Mouse (Mus musculus) cerebellum, postnatal 36 days (tissue): ENCODE results near the gene Cblb.

Source experiments
- DNase-seq, 2 experiments: peaks; one replicate each; pipeline ENCODE4 v3.0.0; 2021 to 2022; ENCODE audit warnings: mixed read lengths in 2 of 2

Cblb gene

GRCm38 (mm10) chr16:52135689-52136390, 104.8 kb downstream of the Cblb start:
- DNase-seq = no peak

DNA sequence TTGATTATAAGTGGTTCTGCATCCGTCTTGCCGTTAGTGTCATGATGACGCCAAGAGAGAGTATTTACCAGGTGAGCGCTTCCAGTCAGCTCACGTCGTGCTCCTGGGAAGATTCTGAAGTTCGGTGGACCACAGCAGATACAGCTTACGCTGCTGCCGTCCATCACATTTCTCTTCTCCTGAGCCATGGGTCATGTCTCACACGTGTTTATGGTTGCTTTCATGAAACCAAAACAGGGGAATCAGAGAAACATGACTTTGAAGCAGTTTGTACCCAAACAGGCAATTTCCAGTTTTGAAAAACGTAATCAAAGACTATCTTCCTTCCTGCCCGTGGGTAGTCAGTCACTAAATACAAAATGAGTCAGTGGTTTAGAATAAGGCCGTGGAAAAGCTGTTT, 112.1 kb downstream of the Cblb start:
- no peak for DNase-seq

DNA sequence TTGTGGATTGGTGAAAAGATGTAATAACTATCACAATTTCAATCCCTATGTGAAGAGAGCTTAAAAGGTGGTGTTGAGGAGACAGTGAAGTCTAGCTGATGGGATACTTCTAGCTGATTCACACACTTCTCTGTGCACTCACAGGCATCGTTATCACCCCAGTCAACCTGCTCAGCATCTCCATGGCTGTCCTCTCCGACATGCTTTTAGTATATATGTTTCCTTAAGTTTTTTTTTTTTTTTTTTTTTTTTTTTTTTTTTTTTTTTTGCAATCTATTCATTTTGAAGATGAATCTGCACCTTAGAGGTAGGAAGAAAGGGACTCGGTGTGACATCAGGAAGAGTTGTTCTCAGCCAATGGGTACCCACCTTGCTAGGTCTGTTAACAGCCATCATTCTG, 112.8 kb downstream of the Cblb start:
- no peak for DNase-seq

- DNase-seq = no peak
These were observed 113.8 kb downstream of the Cblb start for GRCm38 (mm10) chr16:52144792-52145191.

GRCm38 (mm10) chr16:52145552-52145951, 114.5 kb downstream of the Cblb start:
- no peak for DNase-seq

GRCm38 (mm10) chr16:52146976-52147696, 116.1 kb downstream of the Cblb start:
- no peak for DNase-seq

DNA sequence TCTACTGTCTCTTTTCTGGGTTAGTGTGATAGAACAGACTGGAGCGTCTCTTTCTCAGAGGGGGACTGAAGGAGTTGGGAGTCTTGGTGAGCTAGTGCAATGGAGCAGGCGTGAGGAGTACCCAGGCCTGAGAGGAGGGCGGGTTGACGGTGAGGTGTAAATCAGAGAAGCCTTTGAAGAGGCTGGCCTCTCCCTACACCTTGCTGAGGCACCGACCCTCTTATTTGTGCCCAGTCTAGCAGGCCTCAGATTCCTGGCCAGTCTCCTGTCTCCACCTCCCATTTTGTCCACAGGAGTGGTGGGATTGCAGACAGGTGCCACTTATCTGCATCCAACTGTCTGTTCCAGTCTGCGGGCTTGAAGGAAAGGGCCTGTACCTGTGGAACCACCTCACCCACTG, 117.0 kb downstream of the Cblb start:
- no peak for DNase-seq

DNA sequence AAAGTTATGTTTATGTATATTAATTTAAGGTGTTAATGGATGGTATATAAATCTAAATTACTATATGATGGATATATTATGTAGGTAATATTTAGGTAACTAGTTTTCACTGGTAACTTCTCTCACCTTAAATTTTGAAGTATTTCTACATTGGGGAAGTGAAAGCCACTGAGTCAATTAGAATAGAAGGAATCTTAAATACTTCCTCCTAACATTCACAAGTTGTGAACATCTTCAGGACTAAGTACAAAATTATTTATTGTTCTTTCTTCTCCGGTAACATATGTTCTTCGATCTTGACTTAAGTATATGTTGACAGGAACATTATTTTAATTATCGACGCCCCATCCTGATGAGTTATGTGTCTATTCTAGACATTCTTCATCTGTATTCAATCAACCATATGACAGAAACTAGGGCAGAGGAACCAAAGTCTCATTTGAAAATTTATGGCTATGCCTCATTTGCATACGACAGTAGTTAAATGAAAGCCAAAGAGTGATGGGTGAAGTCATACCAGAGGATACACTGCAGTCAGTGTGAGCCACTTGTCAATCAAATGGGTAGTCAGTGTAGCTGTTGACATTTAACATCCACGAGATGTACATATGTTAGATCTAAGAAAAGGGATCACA, 118.2 kb downstream of the Cblb start:
- DNase-seq = no peak

GRCm38 (mm10) chr16:52155030-52155696, 124.1 kb downstream of the Cblb start:
- DNase-seq = no peak

DNA sequence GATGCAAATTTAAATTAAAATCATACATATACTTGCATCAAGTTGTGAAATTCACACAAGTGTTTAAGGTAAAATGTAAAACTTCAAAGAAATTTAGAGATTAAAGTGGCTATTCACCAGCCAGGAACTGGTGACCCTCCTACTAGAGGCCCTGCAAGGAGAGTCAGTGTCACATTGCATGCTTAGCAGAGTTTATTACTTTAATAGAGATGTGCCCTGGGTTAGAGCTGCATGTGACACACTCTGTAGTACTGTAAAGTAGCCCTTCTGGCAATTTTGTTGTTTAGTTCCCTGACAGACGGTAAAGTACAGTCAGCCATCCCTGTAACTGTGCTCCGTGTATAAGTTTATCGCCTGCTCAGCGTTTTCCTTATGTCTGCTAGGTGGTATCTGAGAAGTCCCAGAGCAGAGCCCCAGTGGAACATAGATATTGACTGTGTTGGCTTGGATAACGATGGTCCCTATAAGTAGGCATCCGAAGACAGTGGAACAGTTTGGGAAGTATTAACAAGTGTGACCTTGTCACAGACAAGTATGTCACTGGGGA, 129.0 kb downstream of the Cblb start:
- no peak for DNase-seq

- DNase-seq = no peak
These were observed 133.2 kb downstream of the Cblb start for GRCm38 (mm10) chr16:52164246-52164645.

- DNase-seq = no peak
These were observed 142.2 kb downstream of the Cblb start for GRCm38 (mm10) chr16:52173253-52173652.

DNA sequence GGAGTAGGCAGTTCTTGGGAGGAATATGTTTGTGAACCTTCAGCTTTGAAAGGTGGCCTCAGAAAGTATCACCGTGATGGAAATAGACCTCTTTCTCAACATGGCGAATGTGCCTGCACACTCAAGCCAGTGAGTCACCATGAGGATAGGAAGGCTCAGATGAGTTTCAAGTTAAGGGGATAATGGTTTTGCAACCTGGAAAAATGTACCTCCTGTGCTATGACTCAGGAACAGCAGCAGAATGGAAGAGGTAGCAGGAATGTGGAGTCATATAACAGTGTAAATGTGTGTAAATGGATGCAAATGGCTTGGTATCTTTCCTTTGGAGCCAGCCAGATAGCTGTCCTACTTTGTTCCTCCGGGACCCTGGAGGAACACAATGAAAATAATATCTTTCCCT, 148.8 kb downstream of the Cblb start:
- no peak for DNase-seq

DNA sequence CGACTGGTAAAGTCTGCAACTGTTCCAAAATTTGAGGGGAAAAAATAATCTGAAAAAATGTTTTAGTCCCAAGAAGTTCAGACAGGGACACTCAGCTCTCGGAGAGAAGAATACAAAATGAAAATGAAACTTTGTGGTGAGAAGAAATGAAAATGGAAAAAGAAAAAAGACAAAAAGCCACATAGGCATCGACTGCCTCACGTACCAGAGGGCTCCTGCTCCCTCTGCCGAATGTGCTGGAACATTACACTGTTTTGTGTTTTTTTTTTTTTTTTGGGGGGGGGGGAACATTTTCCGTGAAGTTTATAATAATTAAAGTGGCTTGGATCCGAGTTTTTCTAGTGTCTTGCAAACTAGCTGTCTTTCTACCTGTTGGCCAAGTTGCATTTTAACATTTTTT, 151.0 kb downstream of the Cblb start:
- no peak for DNase-seq

GRCm38 (mm10) chr16:52184350-52184749, 153.3 kb downstream of the Cblb start:
- no peak for DNase-seq

DNA sequence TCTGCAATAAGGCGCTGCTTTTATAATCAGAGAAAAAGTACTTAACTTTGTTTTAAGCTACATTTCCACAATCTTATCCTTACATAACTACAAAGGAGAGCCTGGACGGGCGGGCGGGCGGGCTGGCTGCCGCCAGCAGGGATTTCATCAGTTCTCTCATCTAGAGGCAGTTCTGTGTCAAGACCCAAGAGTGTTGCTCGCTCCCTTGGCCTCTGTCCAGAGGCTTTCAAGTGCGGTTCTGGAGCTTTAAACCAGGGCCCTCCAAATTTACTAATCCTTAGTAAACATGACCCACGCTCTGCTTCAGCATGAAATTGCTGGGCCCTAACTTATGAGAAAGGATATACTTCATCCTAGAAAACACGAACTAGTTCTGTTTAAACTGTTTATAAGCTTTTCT, 155.7 kb downstream of the Cblb start:
- DNase-seq = no peak

DNA sequence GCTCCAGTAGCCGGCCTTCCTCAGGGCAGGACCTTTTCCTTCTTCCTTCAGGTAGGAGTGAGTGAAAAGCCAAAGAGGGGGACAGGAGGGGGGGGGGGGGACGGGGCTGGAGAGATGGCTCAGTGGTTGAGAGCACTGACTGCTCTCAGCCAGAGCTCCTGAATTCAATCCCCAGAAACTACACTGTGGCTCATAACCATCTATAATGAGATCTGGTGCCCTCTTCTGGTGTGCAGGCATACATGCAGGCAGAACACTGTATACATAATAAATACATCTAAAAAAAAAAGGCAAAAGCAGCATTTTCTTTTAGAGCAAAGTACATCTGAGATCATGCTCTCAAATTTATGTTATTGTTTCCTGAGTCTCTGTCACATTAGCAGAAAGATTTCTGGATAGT, 158.1 kb downstream of the Cblb start:
- no peak for DNase-seq

GRCm38 (mm10) chr16:52190714-52191113, 159.7 kb downstream of the Cblb start:
- no peak for DNase-seq

GRCm38 (mm10) chr16:52194040-52194439, 163.0 kb downstream of the Cblb start:
- DNase-seq = peak; percentile 56 to 60

DNA sequence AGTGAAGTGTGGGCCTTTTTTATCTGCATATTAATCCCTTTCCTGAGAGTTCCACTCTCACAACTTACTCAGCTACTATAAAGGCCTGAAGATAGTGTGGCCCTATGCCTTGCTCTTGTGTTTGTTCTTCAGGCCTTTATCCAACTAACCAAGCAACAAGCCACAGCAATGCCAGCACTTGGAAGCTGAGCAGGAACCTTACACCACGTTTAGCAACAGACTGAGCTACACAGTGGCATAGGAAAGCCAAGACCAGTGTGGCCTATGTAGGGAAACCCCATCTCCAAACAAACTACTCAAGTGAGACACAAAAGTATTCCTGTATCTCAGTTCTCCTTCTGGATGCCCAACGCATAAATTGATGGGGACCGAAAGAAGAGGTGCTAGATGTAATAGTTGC, 163.8 kb downstream of the Cblb start:
- DNase-seq = no peak

DNA sequence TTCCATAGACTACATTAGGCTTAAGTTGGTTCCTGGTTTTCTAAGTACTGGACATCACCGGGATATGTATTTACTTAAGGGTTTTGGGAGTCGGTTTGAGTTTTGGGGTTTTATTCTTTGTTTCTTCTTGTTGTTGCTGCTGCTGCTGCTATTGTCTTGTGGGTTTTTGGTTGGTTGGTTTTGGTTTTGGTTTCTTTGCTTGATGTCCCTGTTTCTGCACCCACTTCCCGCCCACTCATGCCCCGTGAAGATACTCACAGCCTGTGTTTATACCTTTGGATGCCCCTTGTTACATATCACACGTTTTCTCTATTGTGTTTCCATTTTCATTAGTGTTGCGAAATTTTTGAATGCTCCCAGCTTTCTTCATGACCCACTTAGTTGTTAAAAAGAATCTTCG, 169.1 kb downstream of the Cblb start:
- DNase-seq = no peak

GRCm38 (mm10) chr16:52210844-52211606, 180.0 kb downstream of the Cblb start:
- no peak for DNase-seq
